Mouse (Mus musculus): ENCODE data around the gene Dusp3. TPM values are rescaled to one million over a fixed set of nuclear protein-coding genes. Genes with fewer than 3 reads are reported as not detected.

Gene Dusp3
- polyA plus RNA-seq, 1 experiment from 2014 or later = 53.5 TPM

- Histone ChIP-seq H3K9ac (ENCODE audit: low read depth, low read length) (no peak overlapping the region), H3K27ac (ENCODE audit: low read depth, low read length) (no peak overlapping the region), H3K27me3 (replicated peaks; ENCODE audit: control insufficient read depth, insufficient read depth, low read length) (peaks cover 12% of the 10 kb centered on the region; the same call in 1 of the 2 replicates), H3K9me3 (ENCODE audit: control insufficient read depth) (no peaks in the 10 kb centered on the region), H3K4me3 (ENCODE audit: low read depth, low read length) (no peak overlapping the region), H3K4me2 (replicated peaks; ENCODE audit: low read depth) (no peak overlapping the region), H3K4me1 (replicated peaks; ENCODE audit: control insufficient read depth, insufficient read depth, low read length) (no peaks in the 10 kb centered on the region), H3K36me3 (ENCODE audit: control insufficient read depth, insufficient read depth) (peaks cover 23% of the 10 kb centered on the region)
- WGBS = 46% methylated on average over 3 of the region's 3 CpGs
- TF ChIP-seq CTCF (IDR thresholded peaks at IDR 0.05; ENCODE audit: low read depth) = peak; percentile 78
- no peak for ATAC-seq
These were observed 15.4 kb downstream of the Dusp3 start for GRCm38 (mm10) chr11:101971410-101971809.

- WGBS = 77% methylated on average over 13 of the region's 13 CpGs
- no peak for TF ChIP-seq CTCF (IDR thresholded peaks at IDR 0.05; ENCODE audit: low read depth)
These were observed 17.0 kb downstream of the Dusp3 start for GRCm38 (mm10) chr11:101969835-101970234.

GRCm38 (mm10) chr11:101968791-101969190, 18.0 kb downstream of the Dusp3 start:
- H3K4me3 ChIP-seq (ENCODE audit: low read depth, low read length) = no peak overlapping the region
- peak; percentile 32; the same call in 1 of the 2 replicates for ATAC-seq
- no peak overlapping the region for H3K9ac ChIP-seq (ENCODE audit: low read depth, low read length)
- peaks cover 15% of the 10 kb centered on the region for H3K36me3 ChIP-seq (ENCODE audit: control insufficient read depth, insufficient read depth)
- H3K27me3 ChIP-seq (replicated peaks; ENCODE audit: control insufficient read depth, insufficient read depth, low read length) = peaks cover 37% of the 10 kb centered on the region
- H3K9me3 ChIP-seq (ENCODE audit: control insufficient read depth) = no peaks in the 10 kb centered on the region
- peak; percentile 99 for TF ChIP-seq CTCF (IDR thresholded peaks at IDR 0.05; ENCODE audit: low read depth)
- H3K4me1 ChIP-seq (replicated peaks; ENCODE audit: control insufficient read depth, insufficient read depth, low read length) = no peaks in the 10 kb centered on the region; the same call in 1 of the 2 replicates
- H3K4me2 ChIP-seq (replicated peaks; ENCODE audit: low read depth) = no peak overlapping the region
- no peak overlapping the region for H3K27ac ChIP-seq (ENCODE audit: low read depth, low read length)
- 0% methylated on average over 5 of the region's 5 CpGs for WGBS

More at GRCm38 (mm10) chr11:101969835-101970234, 17.0 kb downstream of the Dusp3 start:
- Histone ChIP-seq H3K4me1 (replicated peaks; ENCODE audit: control insufficient read depth, insufficient read depth, low read length) (no peaks in the 10 kb centered on the region), H3K4me3 (ENCODE audit: low read depth, low read length) (no peak overlapping the region), H3K9ac (ENCODE audit: low read depth, low read length) (no peak overlapping the region), H3K27ac (ENCODE audit: low read depth, low read length) (no peak overlapping the region), H3K4me2 (replicated peaks; ENCODE audit: low read depth) (no peak overlapping the region), H3K27me3 (replicated peaks; ENCODE audit: control insufficient read depth, insufficient read depth, low read length) (peaks cover 26% of the 10 kb centered on the region), H3K9me3 (ENCODE audit: control insufficient read depth) (no peaks in the 10 kb centered on the region), H3K36me3 (ENCODE audit: control insufficient read depth, insufficient read depth) (peaks cover 23% of the 10 kb centered on the region)
- ATAC-seq = no peak

DNA sequence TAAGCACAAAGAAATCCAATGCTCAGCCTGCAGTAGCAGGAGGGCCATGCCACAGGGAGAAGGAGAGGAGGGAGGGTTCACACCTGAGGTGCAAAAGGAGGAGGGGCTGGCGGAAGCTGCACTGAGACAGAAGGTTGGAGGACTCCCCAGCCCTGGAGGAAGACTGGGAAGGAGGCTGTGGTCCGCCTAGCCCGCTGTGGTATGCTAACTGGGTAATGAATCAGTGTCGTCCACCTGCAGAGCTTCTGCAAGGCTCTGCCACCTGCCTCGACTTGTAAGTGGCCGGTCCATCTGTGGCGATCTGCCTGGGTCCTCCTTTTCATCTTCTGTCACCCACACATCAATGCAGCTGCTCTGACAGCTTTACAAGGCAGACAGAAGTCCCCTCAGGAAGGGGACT, 18.5 kb downstream of the Dusp3 start:
- H3K4me3 ChIP-seq (ENCODE audit: low read depth, low read length) = no peak overlapping the region
- H3K4me1 ChIP-seq (replicated peaks; ENCODE audit: control insufficient read depth, insufficient read depth, low read length) = no peaks in the 10 kb centered on the region; the same call in 1 of the 2 replicates
- H3K27ac ChIP-seq (ENCODE audit: low read depth, low read length) = no peak overlapping the region
- no peaks in the 10 kb centered on the region for H3K9me3 ChIP-seq (ENCODE audit: control insufficient read depth)
- peaks cover 42% of the 10 kb centered on the region for H3K27me3 ChIP-seq (replicated peaks; ENCODE audit: control insufficient read depth, insufficient read depth, low read length)
- 28% methylated on average over 7 of the region's 7 CpGs for WGBS
- ATAC-seq = no peak
- no peak for TF ChIP-seq CTCF (IDR thresholded peaks at IDR 0.05; ENCODE audit: low read depth)
- peaks cover 10% of the 10 kb centered on the region for H3K36me3 ChIP-seq (ENCODE audit: control insufficient read depth, insufficient read depth)
- no peak overlapping the region for H3K4me2 ChIP-seq (replicated peaks; ENCODE audit: low read depth)
- no peak overlapping the region for H3K9ac ChIP-seq (ENCODE audit: low read depth, low read length)

GRCm38 (mm10) chr11:101966965-101967614, 19.7 kb downstream of the Dusp3 start, which contains the start of gene Sost:
Sost (minus strand) TSS chr11:101967015.
- WGBS = 30% methylated on average over 10 of the region's 10 CpGs
- H3K4me2 ChIP-seq (replicated peaks; ENCODE audit: low read depth) = no peak within 1 kb of the TSS
- TF ChIP-seq CTCF (IDR thresholded peaks at IDR 0.05; ENCODE audit: low read depth) = no peak
- ATAC-seq = no peak
- no peak within 1 kb of the TSS for H3K4me3 ChIP-seq (ENCODE audit: low read depth, low read length)
- no peaks in the 10 kb centered on the region for H3K9me3 ChIP-seq (ENCODE audit: control insufficient read depth)
- H3K27me3 ChIP-seq (replicated peaks; ENCODE audit: control insufficient read depth, insufficient read depth, low read length) = peaks cover 54% of the 10 kb centered on the region
- H3K9ac ChIP-seq (ENCODE audit: low read depth, low read length) = no peak within 1 kb of the TSS
- H3K4me1 ChIP-seq (replicated peaks; ENCODE audit: control insufficient read depth, insufficient read depth, low read length) = no peaks in the 10 kb centered on the region; the same call in none of the 2 replicates
- H3K36me3 ChIP-seq (ENCODE audit: control insufficient read depth, insufficient read depth) = peaks cover 4% of the 10 kb centered on the region; the same call in 1 of the 2 replicates
- H3K27ac ChIP-seq (ENCODE audit: low read depth, low read length) = no peak within 1 kb of the TSS

- no peak overlapping the region for H3K4me3 ChIP-seq (ENCODE audit: low read depth, low read length)
- no peaks in the 10 kb centered on the region; the same call in none of the 2 replicates for H3K4me1 ChIP-seq (replicated peaks; ENCODE audit: control insufficient read depth, insufficient read depth, low read length)
- no peak for ATAC-seq
- H3K4me2 ChIP-seq (replicated peaks; ENCODE audit: low read depth) = no peak overlapping the region
- H3K27me3 ChIP-seq (replicated peaks; ENCODE audit: control insufficient read depth, insufficient read depth, low read length) = peaks cover 69% of the 10 kb centered on the region
- no peak for TF ChIP-seq CTCF (IDR thresholded peaks at IDR 0.05; ENCODE audit: low read depth)
- H3K9me3 ChIP-seq (ENCODE audit: control insufficient read depth) = no peaks in the 10 kb centered on the region
- no peak overlapping the region for H3K9ac ChIP-seq (ENCODE audit: low read depth, low read length)
- 9% methylated on average over 2 of the region's 2 CpGs for WGBS
- no peaks in the 10 kb centered on the region for H3K36me3 ChIP-seq (ENCODE audit: control insufficient read depth, insufficient read depth)
- no peak overlapping the region for H3K27ac ChIP-seq (ENCODE audit: low read depth, low read length)
These were observed 21.3 kb downstream of the Dusp3 start for GRCm38 (mm10) chr11:101965553-101965952.
